Mouse (Mus musculus) lung, embryonic 15.5 days (tissue): ENCODE results near the gene Polr2h. TPM values are rescaled to one million over a fixed set of nuclear protein-coding genes. Genes with fewer than 3 reads are reported as not detected.

Source experiments
- ATAC-seq: fragments of 200-750 bp; cut with Nextera tagmentation; 2 replicates; pipeline ENCODE4 v1.8.0; 2017; ENCODE audit warnings: moderate number of reproducible peaks, borderline replicate concordance; ENCODE audit not compliant: low FRiP score, low TSS enrichment; ENCODE audit errors: extremely low read depth
- H3K27ac ChIP-seq: fragments of 300-500 bp; sonication (generic); 2 replicates; pipeline ENCODE4 v1.5.1; 2015; ENCODE audit warnings: moderate library complexity, mild to moderate bottlenecking, inconsistent platforms
- H3K27me3 ChIP-seq: fragments of 300-500 bp; sonication (generic); 2 replicates; pipeline ENCODE4 v1.6.1; 2015; ENCODE audit warnings: inconsistent platforms
- H3K36me3 ChIP-seq: fragments of 300-500 bp; sonication (generic); 2 replicates; pipeline ENCODE4 v1.6.1; 2015; ENCODE audit warnings: inconsistent platforms
- H3K4me1 ChIP-seq: fragments of 300-500 bp; sonication (generic); 2 replicates; pipeline ENCODE4 v1.6.1; 2015; ENCODE audit warnings: inconsistent platforms
- H3K4me2 ChIP-seq: fragments of 300-500 bp; sonication (generic); 2 replicates; pipeline ENCODE4 v1.6.1; 2015; ENCODE audit warnings: inconsistent platforms, mild to moderate bottlenecking, moderate library complexity
- H3K4me3 ChIP-seq: fragments of 300-500 bp; sonication (generic); 2 replicates; pipeline ENCODE4 v1.5.1; 2015; ENCODE audit warnings: mild to moderate bottlenecking, inconsistent platforms
- H3K9ac ChIP-seq: fragments of 300-500 bp; sonication (generic); 2 replicates; pipeline ENCODE4 v1.6.1; 2015; ENCODE audit warnings: inconsistent platforms
- H3K9me3 ChIP-seq: fragments of 300-500 bp; sonication (generic); 2 replicates; pipeline ENCODE4 v1.6.1; 2016; ENCODE audit warnings: inconsistent platforms
- WGBS: fragments of 180-500 bp; shearing (Covaris S2); methylation state at CpG from one replicate; pipeline ENCODE4 v1.1.7; 2015; 5-methylcytosine and 5-hydroxymethylcytosine counted together
- polyA plus RNA-seq: library from polyadenylated mRNA; unstranded; fragments of >200 nt; fragmentation: Nextera tagmentation; extraction: Ambion mirVana; gene quantifications from 2 replicates; pipeline ENCODE4 v1.2.1, GENCODE M21; 2015

Gene Polr2h
- polyA plus RNA-seq, 1 experiment from 2014 or later, result 86.6 TPM

- no peak overlapping the region for H3K4me2 ChIP-seq
- WGBS, result 56% methylated on average over 1 of the region's 1 CpGs
These were observed 8.9 kb downstream of the Polr2h start for GRCm38 (mm10) chr16:20726384-20726783.

GRCm38 (mm10) chr16:20730293-20730711, 12.8 kb downstream of the Polr2h start:
- no peak overlapping the region for H3K27ac ChIP-seq
- H3K4me1 ChIP-seq, result peaks cover 15% of the 10 kb centered on the region
- no peak overlapping the region for H3K4me3 ChIP-seq
- no peaks in the 10 kb centered on the region for H3K9me3 ChIP-seq
- no peaks in the 10 kb centered on the region for H3K36me3 ChIP-seq
- WGBS, result 37% methylated on average over 5 of the region's 5 CpGs
- H3K27me3 ChIP-seq, result peaks cover 24% of the 10 kb centered on the region
- no peak overlapping the region for H3K9ac ChIP-seq
- H3K4me2 ChIP-seq, result no peak overlapping the region
- no peak for ATAC-seq

More at GRCm38 (mm10) chr16:20726384-20726783, 8.9 kb downstream of the Polr2h start:
- H3K4me3 ChIP-seq, result no peak overlapping the region
- peaks cover 11% of the 10 kb centered on the region; the same call in 1 of the 2 replicates for H3K36me3 ChIP-seq
- no peak overlapping the region for H3K27ac ChIP-seq
- H3K9ac ChIP-seq, result no peak overlapping the region
- no peak for ATAC-seq
- peaks cover 9% of the 10 kb centered on the region; the same call in 1 of the 2 replicates for H3K4me1 ChIP-seq
- no peaks in the 10 kb centered on the region for H3K9me3 ChIP-seq
- H3K27me3 ChIP-seq, result peaks cover 1% of the 10 kb centered on the region; the same call in 1 of the 2 replicates

DNA sequence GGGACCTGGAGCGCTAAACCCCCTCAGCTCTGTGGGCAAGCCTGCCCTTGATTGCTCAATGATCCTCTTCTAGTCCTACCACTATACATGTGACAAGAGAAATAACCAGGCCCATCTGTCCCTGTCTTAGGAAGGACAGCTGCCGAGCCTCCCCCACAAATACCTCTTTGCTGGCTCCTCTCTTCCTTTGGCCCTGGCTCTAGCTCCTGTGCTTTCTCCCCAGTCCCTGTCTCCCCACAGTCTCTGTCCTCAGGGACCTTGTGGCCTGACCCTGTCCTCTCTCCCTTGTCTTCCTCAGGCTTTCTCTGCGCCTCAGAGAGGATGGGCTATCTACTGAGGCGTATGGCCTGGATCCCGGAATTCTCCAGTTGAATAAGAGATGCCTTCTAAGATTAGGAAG, 14.2 kb downstream of the Polr2h start:
- Histone ChIP-seq H3K27ac (no peak overlapping the region), H3K4me1 (peaks cover 15% of the 10 kb centered on the region), H3K4me2 (0 out of 2 replicates have a peak overlapping the region, but pooled peaks have one; percentile 97), H3K9me3 (no peaks in the 10 kb centered on the region), H3K36me3 (no peaks in the 10 kb centered on the region), H3K9ac (no peak overlapping the region), H3K4me3 (no peak overlapping the region), H3K27me3 (peaks cover 34% of the 10 kb centered on the region)
- no peak for ATAC-seq
- 50% methylated on average over 5 of the region's 5 CpGs for WGBS

GRCm38 (mm10) chr16:20732251-20732924, 14.9 kb downstream of the Polr2h start:
- peak; percentile 36; the same call in 1 of the 2 replicates for ATAC-seq
- Histone ChIP-seq H3K9ac (peak overlapping the region; percentile 68), H3K27ac (peak overlapping the region; percentile 74), H3K27me3 (peaks cover 34% of the 10 kb centered on the region), H3K9me3 (no peaks in the 10 kb centered on the region), H3K36me3 (no peaks in the 10 kb centered on the region), H3K4me3 (peak overlapping the region; percentile 69), H3K4me2 (peak overlapping the region; percentile 97), H3K4me1 (peaks cover 15% of the 10 kb centered on the region)
- WGBS, result 2% methylated on average over 30 of the region's 30 CpGs

GRCm38 (mm10) chr16:20732925-20733730, 15.7 kb downstream of the Polr2h start, which contains the start of gene Chrd:
Gene Chrd (plus strand): TSS chr16:20733127.
- Histone ChIP-seq H3K36me3 (no peaks in the 10 kb centered on the region), H3K27ac (peak within 1 kb of the TSS; percentile 74), H3K27me3 (peaks cover 34% of the 10 kb centered on the region), H3K4me2 (peak within 1 kb of the TSS; percentile 97), H3K9ac (peak within 1 kb of the TSS; percentile 68), H3K4me1 (peaks cover 15% of the 10 kb centered on the region), H3K9me3 (no peaks in the 10 kb centered on the region), H3K4me3 (peak within 1 kb of the TSS; percentile 69)
- under 1% methylated on average over 59 of the region's 70 CpGs for WGBS
- ATAC-seq, result peak; percentile 86

DNA sequence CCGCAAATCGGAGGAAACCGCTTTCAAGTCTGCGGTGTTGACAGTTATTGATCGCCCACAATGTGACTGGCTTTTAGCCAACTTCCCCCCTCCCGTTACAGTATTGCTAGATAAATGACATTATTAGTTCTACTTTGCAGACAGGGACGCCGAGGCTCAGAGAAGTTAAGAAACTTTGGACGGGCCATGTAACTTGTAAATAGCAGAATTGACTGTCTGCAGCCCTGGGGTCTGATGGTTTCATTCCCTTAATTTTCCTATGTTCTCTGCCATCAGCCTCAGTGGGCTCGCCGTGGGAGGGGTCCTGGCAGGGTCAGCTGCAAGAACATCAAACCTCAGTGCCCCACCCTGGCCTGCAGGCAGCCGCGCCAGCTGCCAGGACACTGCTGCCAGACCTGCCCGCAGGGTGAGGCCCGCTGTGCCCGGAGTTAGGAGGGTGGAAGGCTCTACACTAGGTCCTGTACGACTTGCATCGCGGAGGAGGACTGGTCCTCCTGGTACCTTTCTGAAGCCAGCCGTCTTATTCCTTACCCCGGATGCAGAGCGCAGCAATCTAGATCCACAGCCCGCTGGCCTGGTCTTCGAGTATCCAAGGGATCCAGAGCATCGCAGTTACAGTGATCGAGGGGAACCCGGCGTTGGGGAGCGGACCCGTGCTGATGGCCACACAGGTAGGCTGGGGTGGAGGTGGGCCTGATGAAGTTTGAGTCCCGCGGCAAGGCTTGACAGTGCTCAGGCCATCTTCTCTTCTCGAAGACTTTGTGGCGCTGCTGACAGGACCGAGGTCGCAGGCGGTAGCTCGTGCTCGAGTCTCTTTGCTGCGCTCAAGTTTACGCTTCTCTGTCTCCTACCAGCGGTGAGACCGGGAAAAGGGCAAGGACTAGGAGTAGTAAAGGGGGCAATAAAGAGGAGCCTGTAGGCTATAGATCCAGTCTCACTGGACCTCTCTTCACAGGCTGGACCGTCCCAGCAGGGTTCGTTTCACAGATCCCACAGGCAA, 16.6 kb downstream of the Polr2h start, which contains the start of gene Thpo:
Gene Thpo (minus strand): TSS at position 781 of the 1,000 bp plus-strand sequence.
- WGBS, result 5% methylated on average over 45 of the region's 45 CpGs

GRCm38 (mm10) chr16:20735651-20736050, 18.2 kb downstream of the Polr2h start:
- Histone ChIP-seq H3K9me3 (no peaks in the 10 kb centered on the region), H3K27ac (no peak overlapping the region), H3K4me3 (no peak overlapping the region), H3K9ac (no peak overlapping the region), H3K4me1 (peaks cover 15% of the 10 kb centered on the region), H3K36me3 (no peaks in the 10 kb centered on the region), H3K27me3 (peaks cover 34% of the 10 kb centered on the region), H3K4me2 (no peak overlapping the region)
- no peak for ATAC-seq
- 80% methylated on average over 5 of the region's 5 CpGs for WGBS

More for the DNA sequence above, 16.6 kb downstream of the Polr2h start, which contains the start of gene Thpo:
- no peaks in the 10 kb centered on the region for H3K9me3 ChIP-seq
- peaks cover 15% of the 10 kb centered on the region for H3K4me1 ChIP-seq
- H3K27ac ChIP-seq, result no peak within 1 kb of the TSS
- no peak for ATAC-seq
- H3K9ac ChIP-seq, result peak within 1 kb of the TSS; percentile 68
- H3K4me3 ChIP-seq, result peak within 1 kb of the TSS; percentile 69
- peak within 1 kb of the TSS; percentile 97 for H3K4me2 ChIP-seq
- H3K36me3 ChIP-seq, result no peaks in the 10 kb centered on the region
- peaks cover 34% of the 10 kb centered on the region for H3K27me3 ChIP-seq

DNA sequence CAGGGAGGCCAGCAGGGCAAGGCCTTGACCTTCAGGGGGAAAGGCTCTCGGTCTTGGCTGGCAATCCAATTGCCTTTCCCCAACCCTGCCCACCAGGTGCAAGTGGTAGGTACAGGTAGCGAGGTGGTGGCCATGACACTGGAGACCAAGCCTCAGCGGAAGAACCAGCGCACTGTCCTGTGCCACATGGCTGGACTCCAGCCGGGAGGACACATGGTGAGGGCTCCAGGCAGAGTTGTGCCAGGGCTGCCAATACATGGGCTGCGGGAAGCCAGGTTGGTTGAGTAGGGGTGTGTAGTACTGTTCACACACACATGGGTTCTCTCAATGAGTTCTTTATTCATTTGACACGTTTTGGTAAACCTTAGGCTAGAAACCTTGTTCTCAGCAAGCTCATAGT, 18.7 kb downstream of the Polr2h start:
- Histone ChIP-seq H3K9ac (no peak overlapping the region), H3K9me3 (no peaks in the 10 kb centered on the region), H3K27me3 (peaks cover 34% of the 10 kb centered on the region), H3K36me3 (no peaks in the 10 kb centered on the region), H3K4me1 (peaks cover 15% of the 10 kb centered on the region), H3K4me2 (no peak overlapping the region), H3K27ac (no peak overlapping the region), H3K4me3 (no peak overlapping the region)
- 87% methylated on average over 7 of the region's 7 CpGs for WGBS
- no peak for ATAC-seq

DNA sequence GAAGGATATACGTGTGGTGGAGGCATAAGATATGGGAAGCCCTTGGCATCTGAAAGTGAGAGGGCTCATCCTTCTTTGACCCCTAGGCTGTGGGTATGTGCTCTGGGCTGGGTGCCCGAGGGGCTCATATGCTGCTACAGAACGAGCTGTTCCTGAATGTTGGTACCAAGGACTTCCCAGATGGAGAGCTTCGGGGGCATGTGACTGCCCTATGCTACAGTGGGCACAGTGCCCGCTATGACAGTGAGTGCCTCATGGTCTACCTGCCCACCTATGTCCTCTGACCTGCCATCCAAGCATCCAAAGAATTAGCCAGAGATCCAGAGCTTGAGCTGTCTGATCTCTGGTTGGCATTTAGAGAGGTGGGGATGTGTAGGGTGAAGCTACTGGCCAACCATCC, 19.4 kb downstream of the Polr2h start:
- ATAC-seq, result no peak
- Histone ChIP-seq H3K4me1 (peaks cover 15% of the 10 kb centered on the region), H3K9ac (no peak overlapping the region), H3K4me3 (no peak overlapping the region), H3K4me2 (no peak overlapping the region), H3K36me3 (no peaks in the 10 kb centered on the region), H3K27ac (no peak overlapping the region), H3K27me3 (peaks cover 30% of the 10 kb centered on the region), H3K9me3 (no peaks in the 10 kb centered on the region)
- 79% methylated on average over 5 of the region's 5 CpGs for WGBS

GRCm38 (mm10) chr16:20739845-20740244, 22.4 kb downstream of the Polr2h start:
- Histone ChIP-seq H3K4me1 (no peaks in the 10 kb centered on the region), H3K9me3 (no peaks in the 10 kb centered on the region), H3K4me3 (no peak overlapping the region), H3K27ac (no peak overlapping the region), H3K36me3 (no peaks in the 10 kb centered on the region), H3K9ac (no peak overlapping the region), H3K4me2 (no peak overlapping the region), H3K27me3 (peaks cover 14% of the 10 kb centered on the region)
- no peak for ATAC-seq
- 85% methylated on average over 9 of the region's 9 CpGs for WGBS

GRCm38 (mm10) chr16:20746641-20747040, 29.2 kb downstream of the Polr2h start:
- no peaks in the 10 kb centered on the region for H3K36me3 ChIP-seq
- H3K9ac ChIP-seq, result no peak overlapping the region
- H3K27me3 ChIP-seq, result no peaks in the 10 kb centered on the region
- H3K4me2 ChIP-seq, result no peak overlapping the region
- ATAC-seq, result peak; percentile 49; the same call in 1 of the 2 replicates
- WGBS, result 48% methylated on average over 6 of the region's 6 CpGs
- H3K27ac ChIP-seq, result no peak overlapping the region
- H3K4me1 ChIP-seq, result 0 out of 2 replicates have a peak, but pooled peaks cover 4% of the 10 kb centered on the region
- no peak overlapping the region for H3K4me3 ChIP-seq
- H3K9me3 ChIP-seq, result no peaks in the 10 kb centered on the region
